Mouse (Mus musculus) left cerebral cortex, postnatal 14 days (tissue): ENCODE measurements around the gene Susd6. TPM values are rescaled to one million over a fixed set of nuclear protein-coding genes. Genes with fewer than 3 reads are reported as not detected.
"Not testable (repeated sequence)": the region's sequence is repeated elsewhere in the genome, so short reads cannot be mapped to it uniquely, and the experiment has no call there.

ENCODE experiments used
- DNase-seq, 2 experiments: peaks; one replicate each; pipeline ENCODE4 v3.0.0; 2021 to 2022; ENCODE audit warnings: low spot score in 2 of 2, mixed read lengths in 1 of 2
- intact Hi-C: fragments of 180-260 bp; cut with DNase I; formaldehyde crosslinking; loops from one replicate; pipeline ENCODE4 v1.15.1; 2025
- total RNA-seq, 2 experiments: library from RNA; stranded (reverse); gene quantifications; 2 replicates each; pipeline ENCODE4 v1.2.3; 2021

The Susd6 gene
- total RNA-seq, 2 experiments from 2014 or later: 27.0 to 29.5 TPM

GRCm38 (mm10) chr12:80782892-80783291 is 7.4 kb upstream of the Susd6 start:
- no peak for DNase-seq
- intact Hi-C loops: no loop called here

- no peak for DNase-seq
- intact Hi-C loops: no loop called here
These were observed 6.4 kb upstream of the Susd6 start for GRCm38 (mm10) chr12:80783889-80784288.

- intact Hi-C loops: no loop called here
- DNase-seq: no peak
These were observed 5.3 kb upstream of the Susd6 start for GRCm38 (mm10) chr12:80785005-80785404.

DNA sequence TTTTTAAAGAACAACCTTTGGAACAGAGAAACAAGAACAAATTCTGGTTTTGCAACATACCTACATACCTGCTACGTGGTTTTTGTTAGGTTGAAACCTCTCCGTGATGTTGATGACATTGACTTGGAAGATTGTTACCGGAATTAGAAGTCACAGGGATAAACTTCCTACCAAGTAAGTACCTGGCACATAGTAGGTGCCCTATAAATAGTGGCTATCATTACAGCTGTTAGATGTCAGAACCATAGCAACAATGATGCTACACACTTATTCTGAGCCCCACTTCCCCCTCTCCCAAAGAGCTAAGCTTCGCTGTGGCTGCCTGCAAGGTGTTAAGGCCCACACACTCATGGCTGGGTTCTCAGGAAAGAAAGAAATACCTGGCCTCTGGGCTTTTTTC is 4.7 kb upstream of the Susd6 start:
- intact Hi-C loops: no loop called here
- DNase-seq: no peak

- intact Hi-C loops: no loop called here
- DNase-seq: no peak
These were observed 3.7 kb upstream of the Susd6 start for GRCm38 (mm10) chr12:80786591-80786990.

- intact Hi-C loops: no loop called here
- DNase-seq: no peak
These were observed 2.7 kb upstream of the Susd6 start for GRCm38 (mm10) chr12:80787604-80788003.

- no peak for DNase-seq
- intact Hi-C loops: no loop called here
These were observed 2.1 kb upstream of the Susd6 start for GRCm38 (mm10) chr12:80788188-80788587.

GRCm38 (mm10) chr12:80789276-80789675 is 1.0 kb upstream of the Susd6 start:
- intact Hi-C loops, DNase-seq: not testable (repeated sequence)

DNA sequence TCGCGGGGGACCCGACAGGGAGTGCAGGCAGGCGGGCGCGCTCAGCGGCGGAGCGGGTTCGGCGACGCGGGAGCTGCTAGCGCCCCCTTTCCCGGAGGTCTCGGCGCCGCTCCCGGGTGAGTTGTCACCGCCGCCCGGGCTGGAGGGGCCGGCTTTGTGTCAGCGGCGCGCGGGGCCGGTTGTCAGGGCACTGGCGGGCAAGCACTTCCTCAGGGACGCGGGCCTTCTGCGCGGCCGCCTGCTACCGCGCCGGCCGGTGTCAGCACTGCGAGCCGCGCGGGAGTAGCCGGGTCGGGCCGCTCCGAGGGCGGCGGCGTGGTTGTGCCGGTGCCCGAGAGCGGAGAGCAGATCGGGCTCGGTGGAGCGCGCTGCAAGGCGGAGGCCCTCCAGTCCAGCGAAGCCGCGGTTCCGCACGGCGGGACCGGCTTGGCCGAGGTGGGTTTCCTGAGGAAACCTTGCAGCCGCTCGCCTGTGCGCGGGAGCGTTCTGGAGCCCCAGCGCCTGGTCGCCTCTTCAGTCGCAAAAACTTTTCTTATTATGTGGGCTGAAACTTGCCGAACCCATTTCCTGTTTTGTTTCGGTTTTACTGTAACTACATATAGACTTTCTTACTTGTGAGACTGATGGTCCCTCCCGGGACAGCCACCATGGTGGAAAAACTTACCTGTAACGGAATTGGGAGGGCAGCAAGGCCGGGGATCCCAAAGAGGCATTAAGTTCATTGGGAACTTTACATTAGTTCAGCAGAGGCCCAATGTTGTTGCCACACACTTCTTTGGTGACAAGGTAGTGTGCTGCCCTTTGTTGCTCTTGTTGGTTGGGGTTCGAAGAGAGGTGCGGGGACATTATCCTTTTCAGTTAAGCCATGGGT is 625 bp downstream of the Susd6 start:
- no peak for DNase-seq
- intact Hi-C loops: loop anchor here (5.0 kb wide), 2 partner anchors 36 to 156 kb away; partner anchors contain the start of gene Srsf5

DNA sequence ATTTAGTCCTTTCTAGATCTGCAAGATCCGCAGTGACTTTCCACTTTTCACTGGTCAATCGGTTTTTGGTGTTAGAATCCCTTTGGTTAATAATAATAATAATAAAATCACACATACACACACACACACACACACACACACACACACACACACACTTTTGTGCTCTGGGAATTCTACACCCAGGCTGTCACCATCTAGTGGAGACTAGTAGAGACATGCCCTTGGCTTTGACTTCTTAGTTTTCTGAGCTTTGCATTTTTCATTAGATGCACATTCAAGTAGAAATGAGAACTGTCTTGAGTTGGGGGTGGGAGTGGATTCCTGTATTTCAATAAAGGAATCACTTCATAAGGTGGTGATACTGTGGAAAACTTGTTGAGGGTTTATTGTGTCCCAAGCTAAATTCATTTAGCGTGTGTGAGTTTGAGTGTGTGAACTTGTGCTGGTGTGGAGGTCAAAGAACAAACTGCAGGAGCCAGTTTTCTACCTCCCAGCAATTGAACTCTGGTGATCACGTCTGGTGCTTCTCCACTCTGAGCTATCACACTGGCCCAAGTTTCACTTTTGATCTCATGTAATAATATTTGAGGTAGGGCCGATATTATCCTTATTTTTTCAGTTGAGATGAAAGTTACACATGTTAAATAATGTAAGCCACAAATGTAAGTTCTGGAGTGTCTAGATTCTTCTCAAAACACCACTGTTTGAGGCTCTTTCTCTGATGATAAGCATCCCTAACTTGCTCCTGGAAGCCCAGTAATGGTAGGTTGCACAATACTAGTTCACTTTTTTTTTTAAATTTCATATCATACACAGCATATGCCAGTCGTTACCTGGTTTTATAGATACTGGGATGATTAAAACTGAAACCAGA is 1.5 kb downstream of the Susd6 start:
- no peak for DNase-seq
- intact Hi-C loops: loop anchor here (5.0 kb wide), 2 partner anchors 35 to 155 kb away; partner anchors contain the start of gene Srsf5

DNA sequence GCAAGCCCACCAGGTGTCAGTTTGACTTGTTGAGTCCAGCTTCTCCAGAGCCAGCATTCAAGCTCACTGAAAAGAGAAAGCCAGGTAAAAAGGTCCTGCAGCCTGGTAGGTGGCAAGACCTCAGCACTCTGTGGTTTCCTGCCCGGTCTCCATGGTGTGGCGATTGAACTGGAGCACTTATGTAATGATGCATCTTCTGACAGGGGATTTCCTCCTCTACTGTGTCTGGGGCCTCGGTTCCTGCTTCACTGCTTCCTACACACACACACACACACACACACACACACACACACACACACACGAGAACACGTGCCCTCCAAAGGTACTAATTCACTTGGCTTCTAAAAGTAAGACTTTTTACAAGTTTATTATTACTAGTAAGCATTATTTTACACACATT is 2.6 kb downstream of the Susd6 start:
- intact Hi-C loops: loop anchor here (5.0 kb wide), 2 partner anchors 34 to 154 kb away; partner anchors contain the start of gene Srsf5
- no peak for DNase-seq

DNA sequence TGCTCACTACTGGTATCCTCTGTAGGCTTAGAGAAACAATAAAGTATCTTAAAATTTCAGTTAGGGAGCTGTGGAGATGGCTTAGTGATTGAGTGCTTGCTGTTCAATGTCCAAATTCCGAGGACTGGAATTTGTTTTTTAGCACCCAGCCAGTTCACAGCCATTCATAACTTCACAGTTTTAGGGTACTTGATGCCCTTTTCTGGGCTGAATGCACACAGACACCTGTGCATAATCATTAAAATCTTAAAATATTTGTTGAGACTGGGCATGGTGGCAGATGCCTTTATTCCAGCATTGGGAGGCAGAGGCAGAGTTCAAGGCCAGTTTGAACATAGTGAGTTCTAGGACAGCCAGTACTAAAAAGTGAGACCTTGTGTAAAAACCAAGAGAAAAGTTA is 3.2 kb downstream of the Susd6 start:
- no peak for DNase-seq
- intact Hi-C loops: loop anchor here (5.0 kb wide), 2 partner anchors 34 to 154 kb away; partner anchors contain the start of gene Srsf5

DNA sequence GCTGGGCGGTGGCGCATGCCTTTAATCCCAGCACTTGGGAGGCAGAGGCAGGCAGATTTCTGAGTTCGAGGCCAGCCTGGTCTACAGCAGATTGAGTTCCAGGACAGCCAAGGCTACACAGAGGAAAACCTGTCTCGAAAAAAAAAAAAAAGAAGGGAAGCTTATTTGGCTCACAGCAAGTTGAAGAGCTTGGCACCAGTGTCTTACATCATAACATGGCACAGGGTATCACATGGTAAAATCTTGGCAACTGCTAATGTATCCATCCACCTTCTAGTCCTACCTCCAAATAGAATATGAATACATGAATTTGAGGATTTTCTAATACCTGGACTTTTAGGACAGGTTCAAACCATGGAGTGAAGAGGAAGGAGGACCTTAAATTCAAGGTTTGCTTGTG is 4.2 kb downstream of the Susd6 start:
- intact Hi-C loops: loop anchor here (5.0 kb wide), 2 partner anchors 33 to 153 kb away; partner anchors contain the start of gene Srsf5
- DNase-seq: no peak

DNA sequence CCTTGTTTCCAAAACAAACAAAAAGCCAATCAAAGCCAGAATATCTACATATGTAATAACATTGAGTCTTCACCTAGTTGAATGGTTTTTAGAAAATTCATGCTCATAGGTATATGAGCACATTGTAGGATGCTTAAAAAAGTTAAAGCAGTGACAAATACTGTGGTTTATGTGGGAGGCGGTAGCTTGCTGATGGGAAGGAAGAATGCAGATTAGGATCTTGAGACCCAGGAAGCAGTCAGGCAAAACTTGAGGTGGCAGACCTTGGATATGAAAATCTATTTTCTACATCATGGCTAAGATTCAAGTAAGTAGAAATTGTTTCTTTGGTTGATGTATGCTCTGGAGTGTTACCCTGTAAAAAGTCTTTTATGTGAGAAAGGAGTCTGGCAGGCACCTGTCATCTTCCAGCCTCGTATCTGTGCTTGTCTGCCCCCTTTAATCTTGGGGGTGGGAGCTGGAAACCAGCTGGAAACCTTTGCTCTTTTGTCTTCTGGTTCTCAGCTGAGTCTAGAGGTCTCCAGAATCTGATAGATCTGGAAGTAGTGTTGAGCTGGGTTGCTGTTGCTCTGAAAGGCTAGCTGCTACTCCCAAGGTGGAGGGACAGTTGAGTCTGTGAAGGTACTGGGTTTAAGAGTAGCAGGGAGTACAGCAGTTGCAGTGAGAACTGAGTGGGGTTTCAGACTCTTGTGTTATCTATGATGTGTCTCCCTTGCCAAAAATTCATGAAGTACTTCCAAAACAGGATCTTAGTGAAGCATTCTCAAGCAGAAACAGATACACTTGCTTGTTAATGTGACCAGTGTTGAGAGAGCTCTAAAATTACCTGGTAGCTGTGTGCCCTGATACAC is 4.8 kb downstream of the Susd6 start:
- intact Hi-C loops: loop anchor here (5.0 kb wide), 2 partner anchors 32 to 152 kb away; partner anchors contain the start of gene Srsf5
- no peak for DNase-seq

GRCm38 (mm10) chr12:80798271-80798670 is 8.0 kb downstream of the Susd6 start:
- intact Hi-C loops: no loop called here
- no peak for DNase-seq

DNA sequence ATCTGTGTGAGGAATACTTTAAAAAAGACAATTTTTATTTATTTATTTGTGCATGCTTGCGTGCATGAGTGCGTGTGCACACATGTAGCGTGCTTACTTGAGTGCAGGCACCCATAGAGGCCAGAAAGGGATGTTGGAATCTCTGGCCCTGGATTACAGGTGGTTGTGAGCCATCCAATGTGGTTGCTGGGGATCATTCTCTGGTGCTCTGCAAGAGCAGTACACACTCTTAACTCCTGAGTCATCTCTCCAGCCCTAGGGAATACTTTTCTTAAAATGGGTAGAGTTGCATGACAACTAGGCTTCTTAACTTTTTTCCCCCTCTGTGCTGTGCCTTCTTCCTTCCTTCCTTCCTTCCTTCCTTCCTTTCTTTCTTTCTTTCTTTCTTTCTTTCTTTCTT is 9.8 kb downstream of the Susd6 start:
- DNase-seq: no peak
- intact Hi-C loops: no loop called here

- intact Hi-C loops: no loop called here
- no peak for DNase-seq
These were observed 11.1 kb downstream of the Susd6 start for GRCm38 (mm10) chr12:80801443-80801842.

DNA sequence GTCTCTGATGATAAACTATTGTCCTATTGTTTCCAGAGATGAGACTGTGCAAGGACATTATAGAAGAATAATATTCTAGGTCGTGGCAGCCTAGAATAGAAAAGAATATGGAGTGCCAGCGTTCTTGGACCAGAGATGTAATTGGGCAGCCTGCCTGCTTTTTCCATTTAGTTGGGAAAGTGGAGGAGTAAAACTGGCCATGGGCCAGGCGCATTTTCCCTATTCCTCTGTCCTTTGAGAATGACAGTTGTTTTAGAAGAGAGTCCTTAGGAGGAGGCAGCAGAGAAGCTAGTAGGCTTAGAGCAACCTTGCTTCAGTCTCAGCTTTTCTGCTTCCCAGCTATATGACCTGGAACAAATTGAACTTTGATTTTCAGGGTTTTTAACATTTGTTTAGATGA is 13.6 kb downstream of the Susd6 start:
- DNase-seq: peak; percentile 84 to 89
- intact Hi-C loops: no loop called here

DNA sequence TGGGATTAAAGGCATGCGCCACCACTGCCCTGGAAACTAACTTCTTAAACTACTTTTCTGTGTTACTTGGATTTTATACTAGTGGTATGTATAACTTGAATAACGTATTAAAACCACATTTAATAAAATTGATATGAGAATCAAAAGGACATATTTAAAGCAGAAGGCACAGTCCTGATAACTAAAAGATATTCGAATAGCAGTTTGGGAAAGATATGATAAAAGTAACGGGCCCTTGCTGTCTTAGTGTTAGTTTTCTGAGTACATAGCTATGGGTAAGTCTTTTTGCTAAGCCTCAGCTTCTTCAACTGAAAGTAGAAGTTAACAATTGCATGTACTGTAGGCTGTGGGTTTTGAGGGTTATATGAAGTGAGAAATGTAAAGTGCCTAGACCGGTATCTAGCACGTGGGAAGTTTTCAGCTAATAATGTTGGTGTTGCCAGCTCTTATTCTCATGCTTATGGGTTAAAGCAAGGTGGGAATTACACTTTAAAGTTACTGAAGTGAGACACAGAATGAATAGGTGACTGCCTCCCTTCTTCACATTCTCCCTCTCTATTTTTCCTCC is 14.6 kb downstream of the Susd6 start:
- intact Hi-C loops: no loop called here
- DNase-seq: no peak
